Comparison of ENCODE assay signal across 17 mouse cellular contexts in the genomic region with DNA sequence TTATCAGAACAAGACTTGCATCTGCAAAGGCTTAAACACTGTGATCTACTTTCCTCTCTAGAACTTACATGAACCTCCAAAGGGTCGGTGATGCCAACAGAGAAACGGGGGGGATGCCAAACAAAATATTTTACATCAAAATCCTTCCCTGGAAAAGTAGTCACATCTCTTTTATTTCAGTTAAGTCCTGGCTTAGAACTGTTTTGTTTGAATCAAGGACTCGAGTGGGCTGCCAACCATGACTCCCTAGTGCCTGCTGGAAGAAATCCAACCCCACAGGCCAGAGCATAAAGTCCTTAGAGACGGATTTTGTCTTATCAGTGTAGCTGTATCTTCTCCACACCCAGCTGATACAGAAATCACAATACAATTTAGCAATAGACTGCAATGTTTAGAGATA.
DNase-seq lines count a peak whose midpoint lies in the region; ATAC-seq and TF ChIP-seq lines count a peak whose summit lies in the region.
"Had no signal": no experiment of that assay in that cellular context is flagged by ENCODE, and none has a peak within 500 bp of the region (broad histone marks: within the 10 kb centered on the region; RNA-seq: fewer than 3 reads in every experiment).

No protein-coding gene starts in this region.

- H3K9me3 ChIP-seq in kidney, embryonic 15.5 days (replicated peaks) = no peaks in the 10 kb centered on the region
- no peaks in the 10 kb centered on the region for H3K9me3 ChIP-seq in kidney, embryonic 14.5 days (ENCODE audit: control insufficient read depth, low read length)
- no peaks in the 10 kb centered on the region for H3K9me3 ChIP-seq in heart, postnatal 0 days (replicated peaks; ENCODE audit: control insufficient read depth, low read length)
- H3K9me3 ChIP-seq in limb, embryonic 14.5 days (ENCODE audit: control insufficient read depth, low read length) = no peaks in the 10 kb centered on the region
- H3K9me3 ChIP-seq: embryonic facial prominence, embryonic 13.5 days; hindbrain, embryonic 10.5 days; megakaryocyte, embryonic 14.5 days; neural tube, embryonic 13.5 days had no signal

- no peak overlapping the region for H3K4me3 ChIP-seq in kidney, embryonic 15.5 days (replicated peaks)
- no peak overlapping the region for H3K4me3 ChIP-seq in kidney, embryonic 14.5 days (ENCODE audit: low read length)
- H3K4me3 ChIP-seq in heart, postnatal 0 days (ENCODE audit: low read depth, low read length) = no peak overlapping the region
- H3K4me3 ChIP-seq in limb, embryonic 14.5 days (replicated peaks; ENCODE audit: low read length) = no peak overlapping the region
- H3K4me3 ChIP-seq: embryonic facial prominence, embryonic 13.5 days; hindbrain, embryonic 10.5 days; megakaryocyte, embryonic 14.5 days; neural tube, embryonic 13.5 days had no signal

- no peaks in the 10 kb centered on the region for H3K36me3 ChIP-seq in kidney, embryonic 15.5 days
- no peaks in the 10 kb centered on the region for H3K36me3 ChIP-seq in kidney, embryonic 14.5 days (ENCODE audit: control insufficient read depth, insufficient read depth, low read length)
- no peaks in the 10 kb centered on the region for H3K36me3 ChIP-seq in heart, postnatal 0 days (replicated peaks; ENCODE audit: control insufficient read depth, insufficient read depth, low read length)
- no peaks in the 10 kb centered on the region for H3K36me3 ChIP-seq in limb, embryonic 14.5 days (ENCODE audit: control insufficient read depth, insufficient read depth, low read length)
- H3K36me3 ChIP-seq: embryonic facial prominence, embryonic 13.5 days; hindbrain, embryonic 10.5 days; neural tube, embryonic 13.5 days had no signal

- no peak for TF ChIP-seq EP300 in heart, postnatal 0 days (IDR thresholded peaks at IDR 0.05; ENCODE audit: low read depth)

- WGBS in kidney, embryonic 15.5 days = 33% methylated on average over 4 of the region's 4 CpGs
- 44% methylated on average over 4 of the region's 4 CpGs for WGBS in kidney, embryonic 14.5 days
- 48% methylated on average over 4 of the region's 4 CpGs for WGBS in heart, postnatal 0 days
- 24% methylated on average over 4 of the region's 4 CpGs for WGBS in limb, embryonic 14.5 days

- DNase-seq in ovary, postnatal 36 days (ENCODE audit: low spot score) = peak; percentile 8
- DNase-seq in ovary, postnatal 14 days (ENCODE audit: low spot score) = no peak
- DNase-seq in heart, postnatal 0 days (ENCODE audit: low spot score) = peak; percentile 6
- DNase-seq in limb, embryonic 14.5 days (ENCODE audit: low spot score) = peak; percentile 28
- DNase-seq: cerebellum, adult 9-10 months; gastrocnemius, postnatal 36 days; kidney, adult 2 months; lung, adult 18-20 months; midbrain, embryonic 14.5 days had no signal

- no peak for ATAC-seq in kidney, embryonic 15.5 days (replicated peaks; ENCODE audit: low FRiP score)
- no peak for ATAC-seq in kidney, embryonic 14.5 days (ENCODE audit: low FRiP score, low TSS enrichment)
- no peak for ATAC-seq in heart, postnatal 0 days (ENCODE audit: insufficient read depth, low read depth)
- no peak for ATAC-seq in limb, embryonic 14.5 days (ENCODE audit: low FRiP score, low read depth)
- ATAC-seq in CD4-positive, CD25-positive, alpha-beta regulatory T cell, adult 4 months = no peak
- ATAC-seq: hindbrain, postnatal 0 days had no signal

- no peaks in the 10 kb centered on the region for H3K27me3 ChIP-seq in kidney, embryonic 15.5 days
- H3K27me3 ChIP-seq in kidney, embryonic 14.5 days (ENCODE audit: control insufficient read depth, insufficient read depth, low read length) = no peaks in the 10 kb centered on the region
- no peaks in the 10 kb centered on the region for H3K27me3 ChIP-seq in heart, postnatal 0 days (ENCODE audit: control insufficient read depth, insufficient read depth, low read length)
- no peaks in the 10 kb centered on the region for H3K27me3 ChIP-seq in limb, embryonic 14.5 days (ENCODE audit: control insufficient read depth, insufficient read depth, low read length)
- H3K27me3 ChIP-seq: embryonic facial prominence, embryonic 13.5 days; megakaryocyte, embryonic 14.5 days; neural tube, embryonic 13.5 days had no signal

- no peak for TF ChIP-seq POLR2A in limb, embryonic 14.5 days (IDR thresholded peaks at IDR 0.05; ENCODE audit: borderline replicate concordance, extremely low read depth, insufficient read depth, insufficient read length)

- H3K9ac ChIP-seq in kidney, embryonic 15.5 days = no peak overlapping the region
- H3K9ac ChIP-seq in kidney, embryonic 14.5 days (ENCODE audit: low read depth, low read length) = no peak overlapping the region
- no peak overlapping the region for H3K9ac ChIP-seq in heart, postnatal 0 days (replicated peaks; ENCODE audit: low read depth, low read length)
- H3K9ac ChIP-seq in limb, embryonic 14.5 days (ENCODE audit: low read depth, low read length, severe bottlenecking) = no peak overlapping the region
- H3K9ac ChIP-seq: embryonic facial prominence, embryonic 13.5 days; neural tube, embryonic 13.5 days had no signal

- H3K4me2 ChIP-seq in kidney, embryonic 15.5 days = no peak overlapping the region
- H3K4me2 ChIP-seq in kidney, embryonic 14.5 days (replicated peaks; ENCODE audit: low read depth, low read length) = no peak overlapping the region
- H3K4me2 ChIP-seq in heart, postnatal 0 days (ENCODE audit: low read depth, low read length) = no peak overlapping the region
- no peak overlapping the region for H3K4me2 ChIP-seq in limb, embryonic 14.5 days (replicated peaks; ENCODE audit: low read depth, low read length, severe bottlenecking)
- H3K4me2 ChIP-seq: embryonic facial prominence, embryonic 13.5 days; neural tube, embryonic 13.5 days had no signal

- no peak for TF ChIP-seq CTCF in heart, postnatal 0 days (IDR thresholded peaks at IDR 0.05; ENCODE audit: low read depth)

- H3K4me1 ChIP-seq in kidney, embryonic 15.5 days = peaks cover 4% of the 10 kb centered on the region; the same call in 1 of the 2 replicates
- no peaks in the 10 kb centered on the region for H3K4me1 ChIP-seq in kidney, embryonic 14.5 days (ENCODE audit: control insufficient read depth, insufficient read depth, low read length)
- H3K4me1 ChIP-seq in heart, postnatal 0 days (ENCODE audit: control insufficient read depth, insufficient read depth) = no peaks in the 10 kb centered on the region
- 0 out of 2 replicates have a peak, but pooled peaks cover 2% of the 10 kb centered on the region for H3K4me1 ChIP-seq in limb, embryonic 14.5 days (ENCODE audit: control insufficient read depth, insufficient read depth, low read length)
- H3K4me1 ChIP-seq: hindbrain, embryonic 10.5 days; megakaryocyte, embryonic 14.5 days; neural tube, embryonic 13.5 days had no signal

- 0 out of 2 replicates have a peak overlapping the region, but pooled peaks have one; percentile 13 for H3K27ac ChIP-seq in kidney, embryonic 15.5 days
- no peak overlapping the region for H3K27ac ChIP-seq in kidney, embryonic 14.5 days (ENCODE audit: low read depth, low read length)
- H3K27ac ChIP-seq in heart, postnatal 0 days (ENCODE audit: low read depth) = no peak overlapping the region
- H3K27ac ChIP-seq in limb, embryonic 14.5 days (replicated peaks; ENCODE audit: low read depth, low read length) = no peak overlapping the region
- H3K27ac ChIP-seq: embryonic facial prominence, embryonic 13.5 days; hindbrain, embryonic 10.5 days; hindbrain, postnatal 0 days; neural tube, embryonic 13.5 days had no signal
